Mouse (Mus musculus): ENCODE data around the gene Otud6a. TPM values are rescaled to one million over a fixed set of nuclear protein-coding genes. Genes with fewer than 3 reads are reported as not detected.

The Otud6a gene
- 0.07 TPM in 1 of 2 replicates, not detected in the other for polyA plus RNA-seq (2012; rRNA removed)

GRCm38 (mm10) chrX:100428693-100429092 lies at the start of gene Otud6a:
TSS of gene Otud6a (plus strand) at chrX:100429013.

DNA sequence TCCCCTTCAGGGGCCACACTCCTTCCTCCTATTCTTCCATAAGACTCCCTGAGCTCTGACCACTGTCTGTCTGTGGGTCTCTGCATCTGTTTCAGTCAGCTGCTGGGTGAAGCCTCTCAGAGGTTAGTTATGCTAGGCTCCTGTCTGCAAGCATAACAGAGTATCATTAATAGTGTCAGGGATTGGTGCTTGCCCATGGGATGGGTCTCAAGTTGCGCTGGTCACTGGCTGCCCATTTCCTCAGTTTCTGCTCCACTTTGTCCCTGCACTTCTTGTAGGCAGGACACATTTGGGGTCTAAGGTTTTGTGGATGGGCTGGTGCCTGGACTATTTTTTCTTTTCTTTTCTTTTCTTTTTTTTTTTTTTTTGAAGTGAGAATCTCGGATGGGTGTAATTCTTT lies 13.8 kb downstream of the Otud6a start, which contains the start of gene Awat2:
Awat2 (minus strand) TSS at position 101 of the 400 bp plus-strand sequence.

Other genes starting within 250 kb of the Otud6a start
- gene Awat2, start 13.7 kb downstream of the Otud6a start, polyA plus RNA-seq (2012; rRNA removed) = 0.48 and 0.83 TPM in 2 replicates
- 76.5 and 86.3 TPM in 2 replicates for gene Igbp1, start 65.3 kb downstream of the Otud6a start, polyA plus RNA-seq (2012; rRNA removed)
- gene Dgat2l6, start 95.8 kb downstream of the Otud6a start, polyA plus RNA-seq (2012; rRNA removed) = not detected in 2 replicates
- gene Awat1, start 143.2 kb downstream of the Otud6a start, polyA plus RNA-seq (2012; rRNA removed) = not detected in 2 replicates
- gene P2ry4, start 165.9 kb downstream of the Otud6a start, polyA plus RNA-seq (2012; rRNA removed) = 0.02 TPM in 1 of 2 replicates, not detected in the other
- not detected in 2 replicates for gene Arr3, start 176.5 kb downstream of the Otud6a start, polyA plus RNA-seq (2012; rRNA removed)
- gene Kif4, start 196.7 kb downstream of the Otud6a start, polyA plus RNA-seq (2012; rRNA removed) = 37.6 and 43.8 TPM in 2 replicates
- gene Pdzd11, start 197.6 kb downstream of the Otud6a start, polyA plus RNA-seq (2012; rRNA removed) = 74.1 and 79.3 TPM in 2 replicates

Data from central nervous system, embryonic 11.5 days (tissue).